Mouse (Mus musculus) intestine, embryonic 16.5 days (tissue): ENCODE measurements around the gene Vmn2r52. TPM values are rescaled to one million over a fixed set of nuclear protein-coding genes. Genes with fewer than 3 reads are reported as not detected.
"Not testable (repeated sequence)": the region's sequence is repeated elsewhere in the genome, so short reads cannot be mapped to it uniquely, and the experiment has no call there.

Source experiments
- ATAC-seq: fragments of 200-750 bp; cut with Nextera tagmentation; 2 replicates; pipeline ENCODE4 v1.8.0; 2017; ENCODE audit warnings: moderate TSS enrichment, moderate library complexity
- H3K27ac ChIP-seq: fragments of 300-500 bp; sonication (generic); 2 replicates; pipeline ENCODE4 v1.5.1; 2014; ENCODE audit warnings: mild to moderate bottlenecking, low read length
- H3K27me3 ChIP-seq: fragments of 300-500 bp; sonication (generic); replicated peaks from 2 replicates; pipeline ENCODE4 v1.6.1; 2014; ENCODE audit warnings: low read length, control low read depth, mixed read lengths; ENCODE audit not compliant: control insufficient read depth, insufficient read depth
- H3K36me3 ChIP-seq: fragments of 300-500 bp; sonication (generic); 2 replicates; pipeline ENCODE4 v1.6.1; 2014; ENCODE audit warnings: low read length, control low read depth; ENCODE audit not compliant: control insufficient read depth, insufficient read depth
- H3K4me1 ChIP-seq: fragments of 300-500 bp; sonication (generic); 2 replicates; pipeline ENCODE4 v1.6.1; 2014; ENCODE audit warnings: low read length, control low read depth, mixed read lengths; ENCODE audit not compliant: control insufficient read depth, insufficient read depth
- H3K4me2 ChIP-seq: fragments of 300-500 bp; sonication (generic); 2 replicates; pipeline ENCODE4 v1.6.1; 2014; ENCODE audit warnings: low read depth, low read length, control low read depth
- H3K4me3 ChIP-seq: fragments of 300-500 bp; sonication (generic); 2 replicates; pipeline ENCODE4 v1.5.1; 2014; ENCODE audit warnings: mild to moderate bottlenecking, low read length
- H3K9ac ChIP-seq: fragments of 300-500 bp; sonication (generic); 2 replicates; pipeline ENCODE4 v1.6.1; 2014; ENCODE audit warnings: low read depth, low read length
- H3K9me3 ChIP-seq: fragments of 300-500 bp; sonication (generic); 2 replicates; pipeline ENCODE4 v1.6.1; 2016; ENCODE audit warnings: low read length, control low read depth; ENCODE audit not compliant: control insufficient read depth
- WGBS: fragments of 180-500 bp; shearing (Covaris S2); extraction: QIAGEN DNeasy Blood & Tissue Kit; methylation state at CpG from one replicate; pipeline ENCODE4 v1.1.7; 2014; 5-methylcytosine and 5-hydroxymethylcytosine counted together
- polyA plus RNA-seq: library from polyadenylated mRNA; unstranded; fragments of >200 nt; fragmentation: Nextera tagmentation; extraction: Ambion mirVana; gene quantifications from 2 replicates; pipeline ENCODE4 v1.2.1, GENCODE M21; 2015

Gene Vmn2r52
- not detected in 2 replicates for polyA plus RNA-seq

DNA sequence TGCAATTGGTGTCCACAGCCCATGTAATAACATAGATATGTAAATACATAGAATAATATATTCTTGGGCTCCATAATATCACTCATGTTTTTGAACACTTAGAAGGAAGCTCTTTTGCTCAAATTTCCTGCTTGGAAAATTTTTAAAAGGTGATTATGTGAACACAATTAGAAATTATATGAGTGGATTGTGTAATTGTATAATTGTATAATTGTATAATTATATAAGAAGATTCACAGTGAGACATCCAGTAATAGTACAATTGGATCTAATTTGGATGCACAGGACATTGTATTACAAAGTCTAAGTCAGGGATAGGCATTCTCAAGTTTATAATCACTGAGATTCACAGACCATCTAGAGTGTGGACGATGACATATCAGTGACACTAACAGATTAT, at the start of gene Vmn2r52:
Gene Vmn2r52 (minus strand): TSS at position 101 of the 400 bp plus-strand sequence.
- Histone ChIP-seq H3K36me3 (no peaks in the 10 kb centered on the region), H3K4me2 (no peak within 1 kb of the TSS), H3K27me3 (no peaks in the 10 kb centered on the region), H3K4me1 (no peaks in the 10 kb centered on the region), H3K27ac (no peak within 1 kb of the TSS), H3K9ac (no peak within 1 kb of the TSS), H3K4me3 (no peak within 1 kb of the TSS), H3K9me3 (no peaks in the 10 kb centered on the region)
- ATAC-seq, result no peak
- WGBS, result 80% methylated on average over 1 of the region's 1 CpGs

- H3K36me3 ChIP-seq, H3K4me3 ChIP-seq, H3K4me1 ChIP-seq, H3K4me2 ChIP-seq, H3K9me3 ChIP-seq, H3K27me3 ChIP-seq, H3K27ac ChIP-seq, H3K9ac ChIP-seq, ATAC-seq: not testable (repeated sequence)
- 42% methylated on average over 1 of the region's 1 CpGs for WGBS
Observed at GRCm38 (mm10) chr7:10105641-10106040, 70.7 kb downstream of the Vmn2r52 start, which contains the start of gene Vmn2r51. Vmn2r51 (minus strand) TSS chr7:10105741.

Other genes with a start within 250 kb of the Vmn2r52 start
- gene Vmn2r48, start 223.0 kb downstream of the Vmn2r52 start, polyA plus RNA-seq, result not detected in 2 replicates
- gene Vmn2r49, start 184.3 kb downstream of the Vmn2r52 start, polyA plus RNA-seq, result not detected in 2 replicates
- not detected in 2 replicates for gene Vmn2r50, start 123.3 kb downstream of the Vmn2r52 start, polyA plus RNA-seq
- gene Vmn2r51, start 70.8 kb downstream of the Vmn2r52 start, polyA plus RNA-seq, result not detected in 2 replicates
- gene Vmn1r66, start 101.4 kb upstream of the Vmn2r52 start, polyA plus RNA-seq, result not detected in 2 replicates